Mouse (Mus musculus): ENCODE data around the gene Pam. TPM values are rescaled to one million over a fixed set of nuclear protein-coding genes. Genes with fewer than 3 reads are reported as not detected.

Pam gene
- polyA plus RNA-seq, 1 experiment from 2014 or later, result 65.3 TPM

DNA sequence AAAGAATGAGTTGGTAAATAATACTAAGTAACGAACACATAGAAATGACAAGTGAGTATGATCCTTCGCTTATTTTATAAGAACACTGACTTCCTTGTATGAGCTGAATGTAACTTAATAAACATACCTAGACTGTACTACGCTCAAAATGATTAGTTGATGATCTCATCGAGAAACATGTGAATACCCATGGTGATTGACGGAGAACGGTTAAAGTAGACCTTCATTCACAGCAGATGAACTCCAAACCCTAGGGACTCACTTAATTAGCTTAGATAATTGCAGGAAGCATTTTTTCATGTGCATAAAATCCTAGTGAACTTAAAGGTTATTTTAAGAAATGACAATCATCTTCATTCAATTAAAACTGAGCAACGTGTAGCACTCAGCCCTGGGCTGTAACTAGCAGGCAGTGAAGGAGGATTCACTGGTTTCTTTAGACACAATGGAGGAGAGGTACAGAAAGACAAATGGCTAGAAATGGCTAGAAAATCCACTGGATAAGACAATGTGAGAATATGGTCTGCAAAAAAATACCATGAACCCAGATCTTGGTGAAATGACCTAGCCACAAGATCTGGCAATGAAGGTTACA lies 194.8 kb downstream of the Pam start:
- H3K4me1 ChIP-seq (replicated peaks; ENCODE audit: control insufficient read depth, insufficient read depth, low read length), result no peaks in the 10 kb centered on the region
- 83% methylated on average over 7 of the region's 7 CpGs for WGBS
- no peak for ATAC-seq (replicated peaks; ENCODE audit: low FRiP score, low TSS enrichment, low read depth)

DNA sequence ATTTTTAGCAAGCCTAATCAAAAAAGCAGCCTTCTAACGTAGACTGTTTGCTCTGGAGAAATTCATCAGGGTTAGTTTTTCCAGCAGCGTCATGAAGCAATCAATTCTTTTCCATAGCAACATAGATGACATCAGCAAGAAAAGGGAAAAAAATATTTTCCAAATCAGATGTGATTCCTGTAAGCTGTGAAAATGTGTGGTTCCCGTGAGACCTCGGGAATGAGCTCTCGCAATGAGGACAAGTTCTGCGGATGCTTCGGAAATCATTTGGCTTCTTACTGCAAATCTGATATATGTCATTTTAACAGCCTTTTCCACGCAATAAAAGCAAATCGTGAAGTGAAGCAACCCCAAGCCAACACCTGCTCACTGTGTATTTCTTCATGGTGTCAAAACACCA lies 207.9 kb downstream of the Pam start:
- no peaks in the 10 kb centered on the region for H3K27me3 ChIP-seq (replicated peaks; ENCODE audit: control insufficient read depth, insufficient read depth, low read length)
- no peak overlapping the region for H3K27ac ChIP-seq (ENCODE audit: low read depth)
- H3K9me3 ChIP-seq (ENCODE audit: control insufficient read depth, low read length), result no peaks in the 10 kb centered on the region
- DNase-seq (ENCODE audit: low spot score) (no peak), ATAC-seq (replicated peaks; ENCODE audit: low FRiP score, low TSS enrichment, low read depth) (no peak)
- H3K4me2 ChIP-seq (ENCODE audit: low read length), result no peak overlapping the region
- H3K9ac ChIP-seq (ENCODE audit: low read length), result no peak overlapping the region
- H3K36me3 ChIP-seq (ENCODE audit: control insufficient read depth, insufficient read depth, low read length), result peaks cover 17% of the 10 kb centered on the region; the same call in 1 of the 2 replicates
- H3K4me3 ChIP-seq (ENCODE audit: low read depth, low read length), result no peak overlapping the region
- no peaks in the 10 kb centered on the region for H3K4me1 ChIP-seq (replicated peaks; ENCODE audit: control insufficient read depth, insufficient read depth, low read length)
- WGBS, result 86% methylated on average over 9 of the region's 9 CpGs

More for the DNA sequence above, 194.8 kb downstream of the Pam start:
- Histone ChIP-seq H3K36me3 (ENCODE audit: control insufficient read depth, insufficient read depth, low read length) (no peaks in the 10 kb centered on the region), H3K4me2 (ENCODE audit: low read length) (no peak overlapping the region), H3K27me3 (replicated peaks; ENCODE audit: control insufficient read depth, insufficient read depth, low read length) (0 out of 2 replicates have a peak, but pooled peaks cover 5% of the 10 kb centered on the region), H3K4me3 (ENCODE audit: low read depth, low read length) (no peak overlapping the region), H3K9me3 (ENCODE audit: control insufficient read depth, low read length) (no peaks in the 10 kb centered on the region), H3K27ac (ENCODE audit: low read depth) (no peak overlapping the region), H3K9ac (ENCODE audit: low read length) (no peak overlapping the region)
- DNase-seq (ENCODE audit: low spot score), result no peak

DNA sequence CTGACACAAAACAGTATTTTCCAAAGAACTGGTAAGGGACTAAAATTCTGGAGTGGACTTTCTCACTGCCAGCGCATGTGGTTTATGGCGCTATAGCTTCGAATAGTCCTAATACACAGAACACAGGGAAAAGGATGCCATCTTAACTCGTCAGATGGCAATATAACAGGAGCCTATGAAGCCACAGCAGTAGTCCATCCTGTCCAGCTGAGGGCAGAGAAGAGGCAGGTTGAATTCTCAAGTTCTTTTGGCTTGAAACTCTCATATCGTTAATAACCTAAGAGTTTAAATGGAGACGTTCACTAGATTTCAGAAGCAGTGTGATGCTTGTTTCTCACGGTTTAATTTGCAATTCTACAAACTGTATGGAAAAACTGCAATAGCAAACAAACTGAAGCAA lies 211.9 kb downstream of the Pam start:
- DNase-seq (ENCODE audit: low spot score), result no peak

DNA sequence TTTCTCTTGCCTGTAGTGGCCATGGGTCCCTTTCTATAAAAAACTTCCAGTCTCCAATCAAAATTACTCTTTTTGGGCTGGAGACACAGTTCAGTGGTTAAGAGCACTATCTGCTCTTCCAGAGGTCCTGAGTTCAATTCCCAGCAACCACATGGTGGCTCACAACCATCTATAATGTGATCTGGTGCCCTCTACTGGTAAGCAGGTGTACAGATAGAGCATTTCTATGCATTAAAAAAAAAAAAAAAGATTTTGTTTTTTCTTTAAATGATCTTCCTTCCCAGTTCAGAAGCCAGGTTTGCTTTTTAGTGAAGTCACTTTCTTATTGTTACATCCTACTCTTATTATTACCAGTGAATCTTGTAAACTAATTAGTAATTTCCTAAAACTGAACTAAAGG lies 218.4 kb downstream of the Pam start:
- H3K27ac ChIP-seq (ENCODE audit: low read depth), result no peak overlapping the region
- DNase-seq (ENCODE audit: low spot score) (no peak), ATAC-seq (replicated peaks; ENCODE audit: low FRiP score, low TSS enrichment, low read depth) (no peak)
- no peak overlapping the region for H3K4me2 ChIP-seq (ENCODE audit: low read length)
- H3K9me3 ChIP-seq (ENCODE audit: control insufficient read depth, low read length), result 0 out of 2 replicates have a peak, but pooled peaks cover 2% of the 10 kb centered on the region
- H3K9ac ChIP-seq (ENCODE audit: low read length), result no peak overlapping the region
- no peaks in the 10 kb centered on the region for H3K4me1 ChIP-seq (replicated peaks; ENCODE audit: control insufficient read depth, insufficient read depth, low read length)
- H3K36me3 ChIP-seq (ENCODE audit: control insufficient read depth, insufficient read depth, low read length), result peaks cover 2% of the 10 kb centered on the region; the same call in 1 of the 2 replicates
- H3K27me3 ChIP-seq (replicated peaks; ENCODE audit: control insufficient read depth, insufficient read depth, low read length), result no peaks in the 10 kb centered on the region
- no peak overlapping the region for H3K4me3 ChIP-seq (ENCODE audit: low read depth, low read length)

More for the DNA sequence above, 211.9 kb downstream of the Pam start:
- WGBS, result 80% methylated on average over 7 of the region's 7 CpGs
- no peak overlapping the region for H3K27ac ChIP-seq (ENCODE audit: low read depth)
- H3K9me3 ChIP-seq (ENCODE audit: control insufficient read depth, low read length), result no peaks in the 10 kb centered on the region
- no peaks in the 10 kb centered on the region for H3K4me1 ChIP-seq (replicated peaks; ENCODE audit: control insufficient read depth, insufficient read depth, low read length)
- H3K4me3 ChIP-seq (ENCODE audit: low read depth, low read length), result no peak overlapping the region
- no peak overlapping the region for H3K4me2 ChIP-seq (ENCODE audit: low read length)
- no peaks in the 10 kb centered on the region for H3K27me3 ChIP-seq (replicated peaks; ENCODE audit: control insufficient read depth, insufficient read depth, low read length)
- ATAC-seq (replicated peaks; ENCODE audit: low FRiP score, low TSS enrichment, low read depth), result no peak
- H3K36me3 ChIP-seq (ENCODE audit: control insufficient read depth, insufficient read depth, low read length), result peaks cover 23% of the 10 kb centered on the region; the same call in 1 of the 2 replicates
- H3K9ac ChIP-seq (ENCODE audit: low read length), result no peak overlapping the region

DNA sequence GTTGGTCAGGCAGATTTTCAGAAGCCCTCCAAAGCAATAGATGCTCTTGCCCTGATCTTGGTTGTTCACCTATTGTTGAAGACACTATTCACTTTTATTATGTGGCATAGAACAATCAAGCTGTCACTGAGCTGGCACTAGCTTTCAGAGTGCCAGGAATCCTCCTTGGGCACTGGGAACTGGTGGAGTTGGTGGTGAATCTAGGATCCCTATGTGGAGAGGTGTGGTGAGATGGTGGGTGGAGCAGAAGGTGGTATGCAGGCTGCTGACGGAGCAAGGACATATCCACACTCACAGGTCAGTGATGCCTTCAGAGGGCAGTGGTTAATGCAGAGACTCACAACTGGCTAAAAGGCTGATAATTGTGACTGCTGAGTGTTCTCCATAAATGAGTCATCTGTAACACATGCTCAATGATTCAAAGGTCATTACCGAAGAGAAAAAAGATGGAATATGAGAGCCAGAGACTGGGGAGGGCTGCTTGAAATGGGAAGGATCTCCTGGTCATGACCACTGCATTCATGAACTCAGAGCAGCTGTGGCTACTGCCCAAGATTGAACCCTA lies 221.9 kb downstream of the Pam start:
- 84% methylated on average over 2 of the region's 2 CpGs for WGBS
- Histone ChIP-seq H3K4me2 (ENCODE audit: low read length) (no peak overlapping the region), H3K9ac (ENCODE audit: low read length) (no peak overlapping the region), H3K4me1 (replicated peaks; ENCODE audit: control insufficient read depth, insufficient read depth, low read length) (no peaks in the 10 kb centered on the region), H3K4me3 (ENCODE audit: low read depth, low read length) (no peak overlapping the region), H3K36me3 (ENCODE audit: control insufficient read depth, insufficient read depth, low read length) (no peaks in the 10 kb centered on the region), H3K27ac (ENCODE audit: low read depth) (no peak overlapping the region), H3K9me3 (ENCODE audit: control insufficient read depth, low read length) (0 out of 2 replicates have a peak, but pooled peaks cover 2% of the 10 kb centered on the region), H3K27me3 (replicated peaks; ENCODE audit: control insufficient read depth, insufficient read depth, low read length) (no peaks in the 10 kb centered on the region)
- ATAC-seq (replicated peaks; ENCODE audit: low FRiP score, low TSS enrichment, low read depth), result no peak
- DNase-seq (ENCODE audit: low spot score), result no peak

DNA sequence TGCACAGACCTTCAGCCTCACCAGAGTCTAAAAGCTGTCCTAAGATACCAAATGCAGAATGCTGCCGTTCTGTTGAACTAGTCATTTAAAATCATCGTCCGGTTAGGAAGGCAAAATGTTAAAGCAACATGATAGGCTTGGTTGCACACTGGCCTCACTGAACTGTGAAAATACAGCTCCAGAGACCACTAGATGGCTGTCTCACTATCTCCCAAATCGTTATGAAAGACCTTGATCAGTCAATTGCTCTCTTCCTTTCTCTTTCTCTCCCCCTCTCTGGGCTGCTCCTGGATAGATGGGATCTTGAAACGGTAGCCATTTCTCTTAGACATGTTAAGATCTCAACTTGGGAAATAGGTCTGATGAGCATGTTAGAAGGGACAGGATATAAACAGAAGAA lies 223.0 kb downstream of the Pam start:
- no peak overlapping the region for H3K27ac ChIP-seq (ENCODE audit: low read depth)
- 63% methylated on average over 5 of the region's 5 CpGs for WGBS
- no peak for ATAC-seq (replicated peaks; ENCODE audit: low FRiP score, low TSS enrichment, low read depth)
- DNase-seq (ENCODE audit: low spot score), result no peak
- H3K36me3 ChIP-seq (ENCODE audit: control insufficient read depth, insufficient read depth, low read length), result no peaks in the 10 kb centered on the region
- no peak overlapping the region for H3K4me3 ChIP-seq (ENCODE audit: low read depth, low read length)
- 0 out of 2 replicates have a peak, but pooled peaks cover 2% of the 10 kb centered on the region for H3K9me3 ChIP-seq (ENCODE audit: control insufficient read depth, low read length)
- H3K4me2 ChIP-seq (ENCODE audit: low read length), result no peak overlapping the region
- no peaks in the 10 kb centered on the region for H3K27me3 ChIP-seq (replicated peaks; ENCODE audit: control insufficient read depth, insufficient read depth, low read length)
- H3K4me1 ChIP-seq (replicated peaks; ENCODE audit: control insufficient read depth, insufficient read depth, low read length), result no peaks in the 10 kb centered on the region
- no peak overlapping the region for H3K9ac ChIP-seq (ENCODE audit: low read length)

DNA sequence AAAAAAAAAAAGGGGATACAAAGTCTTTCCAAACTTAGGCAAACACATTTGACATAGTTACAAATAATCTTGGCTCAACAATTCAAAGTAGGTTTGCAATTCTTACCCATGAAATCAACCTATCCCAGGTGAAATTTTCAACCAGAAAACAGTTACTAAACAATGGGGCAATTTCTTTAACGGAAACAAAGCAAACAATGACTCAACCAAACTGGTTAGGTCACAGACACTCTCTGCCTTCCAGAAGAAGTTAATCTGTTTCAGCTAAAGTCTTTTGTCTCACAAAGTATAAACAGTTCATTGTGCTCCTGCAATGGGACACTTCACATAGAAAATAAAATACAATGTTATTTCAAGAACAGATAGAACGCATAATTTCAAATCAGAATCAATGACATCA lies 223.4 kb downstream of the Pam start:
- Histone ChIP-seq H3K4me2 (ENCODE audit: low read length) (no peak overlapping the region), H3K27me3 (replicated peaks; ENCODE audit: control insufficient read depth, insufficient read depth, low read length) (no peaks in the 10 kb centered on the region), H3K36me3 (ENCODE audit: control insufficient read depth, insufficient read depth, low read length) (no peaks in the 10 kb centered on the region), H3K9ac (ENCODE audit: low read length) (no peak overlapping the region), H3K9me3 (ENCODE audit: control insufficient read depth, low read length) (0 out of 2 replicates have a peak, but pooled peaks cover 2% of the 10 kb centered on the region), H3K27ac (ENCODE audit: low read depth) (no peak overlapping the region), H3K4me3 (ENCODE audit: low read depth, low read length) (no peak overlapping the region), H3K4me1 (replicated peaks; ENCODE audit: control insufficient read depth, insufficient read depth, low read length) (no peaks in the 10 kb centered on the region)
- DNase-seq (ENCODE audit: low spot score), result no peak
- ATAC-seq (replicated peaks; ENCODE audit: low FRiP score, low TSS enrichment, low read depth), result no peak
- WGBS, result 85% methylated on average over 2 of the region's 2 CpGs

DNA sequence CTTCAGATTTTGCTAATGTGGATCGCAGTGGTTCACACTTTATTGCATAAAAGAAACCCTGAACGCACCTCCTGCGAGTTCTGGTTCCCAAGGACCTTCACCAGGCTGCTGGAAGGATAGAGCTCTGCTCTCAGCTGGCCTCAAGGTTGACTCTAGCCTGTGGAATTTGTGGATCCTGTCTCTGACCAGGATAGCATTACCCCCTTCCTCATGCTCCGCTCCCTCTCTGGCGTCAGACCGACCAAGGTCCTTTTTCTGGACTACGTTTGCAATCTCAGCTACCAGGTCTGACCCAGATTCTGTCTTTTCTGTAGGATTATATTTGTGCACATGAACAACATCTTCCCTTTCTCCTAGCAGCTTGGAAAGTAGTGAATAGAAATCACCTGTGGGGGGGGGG lies 231.3 kb downstream of the Pam start:
- no peaks in the 10 kb centered on the region for H3K27me3 ChIP-seq (replicated peaks; ENCODE audit: control insufficient read depth, insufficient read depth, low read length)
- WGBS, result 96% methylated on average over 7 of the region's 7 CpGs
- H3K9me3 ChIP-seq (ENCODE audit: control insufficient read depth, low read length), result no peaks in the 10 kb centered on the region
- H3K36me3 ChIP-seq (ENCODE audit: control insufficient read depth, insufficient read depth, low read length), result no peaks in the 10 kb centered on the region
- DNase-seq (ENCODE audit: low spot score) (no peak), ATAC-seq (replicated peaks; ENCODE audit: low FRiP score, low TSS enrichment, low read depth) (no peak)
- H3K9ac ChIP-seq (ENCODE audit: low read length), result no peak overlapping the region
- H3K4me2 ChIP-seq (ENCODE audit: low read length), result no peak overlapping the region
- H3K27ac ChIP-seq (ENCODE audit: low read depth), result no peak overlapping the region
- no peaks in the 10 kb centered on the region for H3K4me1 ChIP-seq (replicated peaks; ENCODE audit: control insufficient read depth, insufficient read depth, low read length)
- no peak overlapping the region for H3K4me3 ChIP-seq (ENCODE audit: low read depth, low read length)

DNA sequence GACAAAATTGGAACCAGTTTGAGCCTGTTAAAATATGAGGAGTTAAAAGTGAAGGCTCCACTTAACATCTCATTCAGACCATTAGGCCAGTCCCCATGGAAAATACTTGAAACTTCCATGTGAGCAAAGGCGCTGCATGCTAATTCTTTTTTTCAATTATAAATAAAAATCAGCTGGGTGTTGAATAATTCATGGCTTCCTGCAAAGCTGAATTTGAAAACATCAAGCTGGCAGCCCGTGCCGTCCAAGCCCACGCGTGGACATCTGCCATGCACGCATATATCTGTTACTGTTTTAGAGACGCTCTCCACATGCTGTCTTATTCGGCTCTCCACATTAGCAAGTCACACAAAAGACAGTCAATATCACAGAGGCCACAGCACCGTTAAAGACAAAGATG lies 232.3 kb downstream of the Pam start:
- Histone ChIP-seq H3K36me3 (ENCODE audit: control insufficient read depth, insufficient read depth, low read length) (no peaks in the 10 kb centered on the region), H3K27ac (ENCODE audit: low read depth) (no peak overlapping the region), H3K9me3 (ENCODE audit: control insufficient read depth, low read length) (no peaks in the 10 kb centered on the region), H3K27me3 (replicated peaks; ENCODE audit: control insufficient read depth, insufficient read depth, low read length) (no peaks in the 10 kb centered on the region), H3K9ac (ENCODE audit: low read length) (no peak overlapping the region), H3K4me2 (ENCODE audit: low read length) (no peak overlapping the region), H3K4me1 (replicated peaks; ENCODE audit: control insufficient read depth, insufficient read depth, low read length) (no peaks in the 10 kb centered on the region), H3K4me3 (ENCODE audit: low read depth, low read length) (no peak overlapping the region)
- 77% methylated on average over 9 of the region's 9 CpGs for WGBS
- ATAC-seq (replicated peaks; ENCODE audit: low FRiP score, low TSS enrichment, low read depth) (no peak), DNase-seq (ENCODE audit: low spot score) (no peak)
